Mouse (Mus musculus): ENCODE measurements around the gene Alk. TPM values are rescaled to one million over a fixed set of nuclear protein-coding genes. Genes with fewer than 3 reads are reported as not detected.
A peak's percentile ranks its signal among the peaks of the same experiment; 100 is the strongest.
"Not testable (repeated sequence)": the region's sequence is repeated elsewhere in the genome, so short reads cannot be mapped to it uniquely, and the experiment has no call there.

The Alk gene
- total RNA-seq, 2 experiments from 2014 or later: not detected

GRCm38 (mm10) chr17:72532266-72532665, 72.2 kb downstream of the Alk start:
- ATAC-seq (replicated peaks; ENCODE audit: poor library complexity): no peak

- ATAC-seq (replicated peaks; ENCODE audit: poor library complexity): no peak
Measured at GRCm38 (mm10) chr17:72528481-72528880, 75.9 kb downstream of the Alk start.

GRCm38 (mm10) chr17:72527481-72527880, 76.9 kb downstream of the Alk start:
- no peak for ATAC-seq (replicated peaks; ENCODE audit: poor library complexity)

GRCm38 (mm10) chr17:72526356-72526755, 78.1 kb downstream of the Alk start:
- ATAC-seq (replicated peaks; ENCODE audit: poor library complexity): no peak

- ATAC-seq (replicated peaks; ENCODE audit: poor library complexity): no peak
Measured at GRCm38 (mm10) chr17:72524839-72525238, 79.6 kb downstream of the Alk start.

GRCm38 (mm10) chr17:72523006-72523405, 81.4 kb downstream of the Alk start:
- no peak for ATAC-seq (replicated peaks; ENCODE audit: poor library complexity)

- ATAC-seq (replicated peaks; ENCODE audit: poor library complexity): peak; percentile 63
Measured at GRCm38 (mm10) chr17:72522381-72522780, 82.0 kb downstream of the Alk start.

GRCm38 (mm10) chr17:72521353-72521752, 83.1 kb downstream of the Alk start:
- peak; percentile 35 for ATAC-seq (replicated peaks; ENCODE audit: poor library complexity)

- ATAC-seq (replicated peaks; ENCODE audit: poor library complexity): no peak
Measured at GRCm38 (mm10) chr17:72510746-72511145, 93.7 kb downstream of the Alk start.

- ATAC-seq (replicated peaks; ENCODE audit: poor library complexity): no peak
Measured at GRCm38 (mm10) chr17:72508678-72509394, 95.6 kb downstream of the Alk start.

- ATAC-seq (replicated peaks; ENCODE audit: poor library complexity): no peak
Measured at GRCm38 (mm10) chr17:72505213-72505612, 99.2 kb downstream of the Alk start.

GRCm38 (mm10) chr17:72504581-72504980, 99.8 kb downstream of the Alk start:
- ATAC-seq (replicated peaks; ENCODE audit: poor library complexity): no peak

GRCm38 (mm10) chr17:72495395-72495794, 109.0 kb downstream of the Alk start:
- ATAC-seq (replicated peaks; ENCODE audit: poor library complexity): no peak

- no peak for ATAC-seq (replicated peaks; ENCODE audit: poor library complexity)
Measured at GRCm38 (mm10) chr17:72485623-72486022, 118.8 kb downstream of the Alk start.

- not testable (repeated sequence) for ATAC-seq (replicated peaks; ENCODE audit: poor library complexity)
Measured at GRCm38 (mm10) chr17:72479260-72479659, 125.2 kb downstream of the Alk start.

- ATAC-seq (replicated peaks; ENCODE audit: poor library complexity): no peak
Measured at GRCm38 (mm10) chr17:72477889-72478405, 126.5 kb downstream of the Alk start.

GRCm38 (mm10) chr17:72476956-72477355, 127.5 kb downstream of the Alk start:
- no peak for ATAC-seq (replicated peaks; ENCODE audit: poor library complexity)

- no peak for ATAC-seq (replicated peaks; ENCODE audit: poor library complexity)
Measured at GRCm38 (mm10) chr17:72474166-72474565, 130.3 kb downstream of the Alk start.

- no peak for ATAC-seq (replicated peaks; ENCODE audit: poor library complexity)
Measured at GRCm38 (mm10) chr17:72448477-72448876, 155.9 kb downstream of the Alk start.

GRCm38 (mm10) chr17:72445204-72446177, 158.9 kb downstream of the Alk start:
- no peak for ATAC-seq (replicated peaks; ENCODE audit: poor library complexity)

GRCm38 (mm10) chr17:72417451-72417850, 187.0 kb downstream of the Alk start:
- no peak for ATAC-seq (replicated peaks; ENCODE audit: poor library complexity)

GRCm38 (mm10) chr17:72414676-72415075, 189.8 kb downstream of the Alk start:
- no peak for ATAC-seq (replicated peaks; ENCODE audit: poor library complexity)
